Mouse (Mus musculus) layer of hippocampus, adult 9-10 months (tissue): ENCODE results near the gene Wdr38.
"Not testable (repeated sequence)": the region's sequence is repeated elsewhere in the genome, so short reads cannot be mapped to it uniquely, and the experiment has no call there.

Experiments used
- DNase-seq: peaks from one replicate; pipeline ENCODE4 v3.0.0; 2022; ENCODE audit warnings: low spot score

The Wdr38 gene

DNA sequence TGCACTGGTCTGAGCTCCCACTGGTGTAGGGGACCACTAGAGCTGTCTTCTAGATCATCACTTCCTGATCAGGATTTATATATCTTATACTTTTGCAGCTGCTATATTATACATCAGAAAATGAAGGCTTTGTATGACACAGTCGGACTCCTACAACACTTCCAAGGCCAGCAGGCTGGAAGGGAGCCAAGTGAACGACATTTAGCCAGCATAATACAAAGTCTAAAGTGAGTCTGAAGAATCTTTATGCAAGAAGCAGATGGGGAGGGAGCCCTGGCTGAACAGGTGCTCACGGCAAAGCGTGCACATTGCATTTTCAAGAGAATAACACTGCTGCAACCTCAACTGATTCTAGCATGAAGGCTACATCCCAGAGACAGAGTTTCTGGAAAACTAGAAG lies 4.8 kb upstream of the Wdr38 start:
- DNase-seq: no peak

DNA sequence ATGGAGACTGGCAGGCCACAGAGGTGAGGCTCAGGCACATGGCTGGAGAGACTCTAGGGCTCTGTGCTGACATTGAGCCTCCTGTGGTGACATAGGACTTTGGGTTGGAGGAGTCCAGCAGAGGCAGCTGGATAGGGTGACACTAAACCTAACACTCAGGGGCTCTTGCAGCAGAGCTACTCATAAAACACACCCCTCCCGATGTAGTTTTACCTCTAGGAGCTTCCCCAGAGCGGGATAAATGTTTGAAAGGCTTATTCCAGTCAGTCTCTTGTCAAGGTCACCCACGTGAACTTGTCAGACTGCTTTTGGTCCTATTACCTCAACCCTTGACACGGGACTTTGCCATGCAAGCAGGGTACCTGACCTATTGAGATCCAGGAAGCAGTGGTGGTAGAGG lies 2.1 kb downstream of the Wdr38 start:
- DNase-seq: no peak

DNA sequence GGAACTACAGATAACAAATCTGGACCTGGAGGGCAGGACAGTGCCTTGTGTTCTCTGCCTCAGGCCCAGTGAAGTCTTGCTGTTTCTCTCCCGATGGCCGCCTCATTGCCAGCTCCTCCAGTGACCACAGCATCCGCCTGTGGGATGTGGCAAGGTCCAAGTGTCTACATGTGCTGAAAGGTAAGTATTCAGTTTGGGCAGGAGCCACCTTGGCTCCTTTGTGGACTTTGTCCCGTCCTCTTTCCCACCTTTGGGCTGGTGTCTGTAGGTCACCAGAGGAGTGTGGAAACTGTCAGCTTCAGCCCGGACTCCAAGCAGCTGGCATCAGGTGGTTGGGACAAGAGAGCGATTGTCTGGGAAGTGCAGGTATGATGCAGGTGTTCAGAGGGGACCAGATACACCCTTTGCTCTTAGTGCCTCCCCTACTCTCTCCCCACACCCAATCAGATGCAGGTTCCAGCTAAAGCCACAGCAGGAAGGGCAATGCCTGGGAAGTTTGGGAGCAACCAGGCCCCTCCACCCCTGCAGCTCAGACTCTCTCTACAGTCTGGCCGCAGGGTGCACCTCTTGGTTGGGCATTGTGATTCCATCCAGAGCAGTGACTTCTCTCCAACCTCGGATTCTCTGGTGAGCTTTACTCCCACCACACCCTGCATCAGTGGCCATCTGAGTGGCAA lies 2.8 kb downstream of the Wdr38 start:
- DNase-seq: no peak

DNA sequence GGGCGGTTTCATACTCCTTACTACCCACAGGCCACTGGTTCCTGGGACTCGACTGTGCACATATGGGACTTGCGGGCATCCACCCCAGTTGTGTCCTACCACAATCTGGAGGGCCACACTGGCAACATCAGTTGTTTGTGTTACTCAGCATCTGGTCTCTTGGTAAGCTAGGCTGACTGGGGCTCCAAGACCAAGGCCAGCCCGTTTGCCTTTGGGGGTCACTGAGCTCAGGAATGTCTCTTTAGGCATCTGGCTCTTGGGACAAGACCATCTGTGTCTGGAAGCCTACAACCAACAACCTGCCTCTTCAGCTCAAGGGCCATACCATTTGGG lies 3.3 kb downstream of the Wdr38 start:
- DNase-seq: no peak

DNA sequence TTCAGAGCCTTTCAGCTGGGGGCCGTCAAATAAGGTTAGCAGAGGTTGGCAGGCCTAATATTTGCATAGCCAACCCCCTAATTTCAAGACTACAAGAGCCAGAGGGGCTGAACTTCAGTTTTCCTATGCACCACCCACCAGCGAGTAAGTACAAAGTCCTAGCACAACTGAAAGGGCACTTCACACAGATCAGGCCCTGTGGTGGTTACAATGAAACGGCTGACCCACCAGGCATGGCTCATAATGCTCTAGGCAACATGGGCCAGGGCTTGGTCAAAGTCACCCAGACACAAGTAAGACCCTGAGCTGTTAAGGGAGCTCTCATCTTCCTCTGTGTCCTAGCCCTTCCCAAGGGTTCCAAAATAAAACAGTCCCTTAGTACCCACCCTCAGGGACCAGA lies 4.6 kb downstream of the Wdr38 start:
- DNase-seq: no peak

DNA sequence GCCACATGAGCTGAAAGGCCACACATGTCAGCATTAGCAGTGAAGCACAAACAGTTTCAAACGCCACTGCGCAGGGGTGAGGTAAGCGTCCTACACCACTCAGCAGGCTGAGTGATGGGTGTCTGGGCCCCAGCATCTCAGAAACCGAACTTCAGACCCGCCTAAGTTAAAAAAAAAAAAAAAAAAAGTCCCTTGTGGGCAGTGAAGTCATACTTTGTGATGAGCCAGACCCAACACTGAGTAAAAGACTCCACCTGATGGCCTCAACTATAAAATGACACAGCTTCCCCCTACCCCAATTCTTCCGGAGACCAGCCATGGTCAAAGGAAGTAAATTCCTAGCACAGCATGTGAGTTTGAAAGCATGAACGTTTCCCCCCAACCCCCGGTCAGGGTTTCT lies 5.8 kb downstream of the Wdr38 start:
- no peak for DNase-seq

DNA sequence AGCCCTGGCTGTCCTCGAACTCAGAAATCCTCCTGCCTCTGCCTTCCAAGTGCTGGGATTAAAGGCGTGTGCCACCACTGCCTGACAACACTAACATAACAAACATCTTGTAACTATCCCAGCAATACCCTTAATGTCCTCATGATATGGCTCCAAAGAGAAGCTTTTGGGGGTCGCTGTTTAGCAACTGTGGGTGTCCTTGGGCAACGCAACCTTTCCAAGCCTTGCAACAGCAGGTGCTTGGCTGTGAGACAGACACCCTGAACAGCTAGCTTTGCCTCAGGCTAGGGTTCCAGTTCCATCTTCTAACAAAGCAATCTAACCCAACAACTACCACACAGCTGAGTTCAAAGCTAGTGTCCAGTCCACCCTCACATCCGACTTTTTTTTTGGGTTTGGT lies 6.2 kb downstream of the Wdr38 start:
- no peak for DNase-seq

DNA sequence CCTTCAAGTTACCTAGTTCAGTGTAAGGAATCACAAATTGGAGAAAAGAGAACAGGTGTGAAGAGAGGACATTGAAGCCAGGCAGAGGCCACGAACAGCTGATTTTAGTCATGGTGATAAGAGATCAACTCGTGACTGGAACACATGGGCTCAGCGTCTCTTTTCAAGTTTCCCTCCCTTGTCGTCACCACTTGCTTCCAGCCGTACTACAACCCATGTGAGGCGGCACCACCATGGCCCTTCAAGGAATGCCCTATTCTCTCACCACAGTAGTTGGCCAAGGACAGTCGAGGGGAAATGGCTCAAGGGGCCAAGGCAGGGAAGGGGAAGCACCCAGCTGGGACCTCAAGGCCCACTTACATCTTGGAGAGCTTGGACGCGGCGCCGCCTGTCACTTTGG lies 7.1 kb downstream of the Wdr38 start:
- DNase-seq: no peak

DNA sequence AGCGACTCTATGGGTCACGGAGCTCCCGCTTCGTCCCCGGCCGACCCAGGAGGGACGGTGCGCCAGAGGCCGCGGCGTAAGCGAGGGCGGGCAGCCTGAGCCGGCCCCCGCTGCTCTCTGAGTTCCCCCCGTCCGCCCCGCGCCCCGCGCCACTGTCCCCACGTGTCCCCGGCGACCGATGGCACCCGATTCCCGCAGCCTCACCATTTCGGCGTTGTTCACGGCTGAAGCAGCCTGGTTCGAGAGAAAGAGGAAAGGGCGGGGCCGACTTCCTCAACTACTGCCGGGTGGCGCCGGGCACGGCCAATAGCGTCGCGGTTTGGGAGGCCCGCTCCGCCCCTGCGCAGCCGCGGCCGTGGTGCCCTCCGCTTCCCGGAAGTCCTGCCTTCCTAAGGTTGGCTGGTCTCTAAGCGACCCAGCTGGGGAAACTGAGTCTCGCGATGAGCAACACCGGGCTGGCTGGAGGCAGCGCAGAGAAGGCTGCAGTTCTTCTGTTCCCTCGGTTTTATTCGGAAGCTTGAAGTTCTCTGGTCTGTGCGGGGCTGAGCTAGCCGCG lies 7.7 kb downstream of the Wdr38 start, which contains the start of gene Arpc5l:
TSS of gene Arpc5l (plus strand) at position 469 of the 556 bp plus-strand sequence.
- peak; percentile 64 for DNase-seq

DNA sequence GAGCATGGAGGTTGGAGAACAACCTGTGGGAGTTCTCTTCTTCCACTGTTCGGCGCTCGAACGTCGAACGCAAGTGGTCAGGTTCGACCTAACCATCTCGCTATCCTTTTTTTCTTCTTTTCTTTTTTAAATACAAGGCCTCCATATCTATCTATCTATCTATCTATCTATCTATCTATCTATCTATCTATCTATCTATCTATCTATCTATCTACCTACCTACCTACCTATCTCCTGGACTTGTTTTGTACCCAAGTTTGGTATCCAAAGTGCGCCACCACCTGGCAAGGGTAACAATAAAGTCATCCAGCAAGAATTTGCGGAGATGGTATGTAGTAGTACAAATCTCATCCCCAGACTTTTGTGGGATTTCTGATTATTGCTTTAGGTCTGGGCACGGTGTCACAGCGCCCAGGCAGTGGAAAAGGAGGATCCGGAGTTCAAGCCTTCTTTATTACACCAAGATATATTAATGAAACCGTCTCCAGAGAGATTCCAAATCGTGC lies 8.4 kb downstream of the Wdr38 start, which contains the start of gene Rpl35:
TSS of gene Rpl35 (minus strand) at position 51 of the 506 bp plus-strand sequence.
- DNase-seq: no peak

DNA sequence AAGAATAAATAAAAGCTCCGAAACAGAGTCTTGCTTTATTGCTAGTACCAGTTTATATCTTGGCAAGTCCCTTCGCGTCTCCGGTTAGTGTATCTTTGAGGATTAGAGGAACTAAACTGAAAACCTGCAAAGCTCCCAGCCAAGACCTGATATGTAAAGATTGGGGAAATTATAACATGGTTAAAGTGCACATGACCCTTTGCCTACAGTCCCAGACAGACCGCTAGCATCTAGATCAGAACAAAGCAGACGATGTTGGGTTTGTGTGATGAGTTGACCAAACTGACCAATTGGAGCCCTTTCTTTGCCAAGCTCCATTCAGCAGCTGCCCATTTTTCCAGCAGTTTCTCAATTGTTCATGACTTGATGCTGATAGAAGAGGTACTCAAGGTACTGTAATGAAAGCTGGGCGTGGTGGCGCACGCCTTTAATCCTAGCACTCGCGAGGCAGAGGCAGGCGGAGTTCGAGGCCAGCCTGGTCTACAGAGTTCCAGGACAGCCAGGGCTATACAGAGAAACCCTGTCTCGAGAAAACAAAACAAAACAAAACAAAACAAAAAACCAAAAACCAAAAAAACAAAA lies 9.0 kb downstream of the Wdr38 start:
- no peak for DNase-seq

DNA sequence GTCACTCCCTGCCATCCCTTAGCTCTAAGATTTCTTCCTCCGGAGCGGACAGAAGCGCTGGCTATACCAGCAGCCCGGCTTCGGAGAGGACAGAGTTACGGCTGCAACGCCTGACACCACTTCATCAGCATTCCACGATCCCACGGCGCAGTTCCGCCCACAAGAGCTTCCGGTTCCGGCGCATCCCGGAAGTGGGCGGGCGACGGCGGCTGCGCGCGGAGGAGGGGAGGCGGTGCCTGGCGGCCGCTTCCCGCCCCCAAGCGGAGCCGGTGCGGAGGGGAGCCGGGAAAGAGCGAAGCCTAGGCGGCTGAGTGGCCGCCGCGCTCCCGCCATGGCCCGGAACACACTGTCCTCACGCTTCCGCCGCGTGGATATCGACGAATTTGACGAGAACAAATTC lies 10.6 kb downstream of the Wdr38 start:
- DNase-seq: peak; percentile 76

DNA sequence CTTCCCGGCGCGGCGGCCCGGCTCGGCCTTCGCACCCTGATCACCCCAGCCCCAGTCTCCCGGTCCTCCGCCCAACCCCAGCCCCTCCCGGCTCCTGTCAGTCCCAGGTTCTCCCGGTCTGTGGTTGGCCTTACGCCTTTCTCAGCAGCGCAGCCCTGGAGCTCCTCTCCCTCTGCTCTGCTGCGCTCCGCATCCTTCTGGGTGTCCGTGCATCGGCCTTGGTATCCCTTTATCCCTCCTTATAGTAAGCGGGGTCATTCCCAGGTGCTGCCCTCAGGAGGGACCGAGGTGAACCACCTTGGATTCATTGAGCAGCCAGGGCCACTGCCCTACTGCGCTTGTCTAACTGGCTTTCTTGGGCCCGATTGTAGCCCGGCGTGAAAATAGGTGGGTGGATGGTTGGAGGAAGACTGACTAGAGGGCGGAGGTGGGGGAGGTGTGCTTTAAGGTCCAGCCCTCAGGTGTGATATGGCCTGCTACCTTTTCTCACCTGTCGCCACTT lies 11.1 kb downstream of the Wdr38 start:
- no peak for DNase-seq

DNA sequence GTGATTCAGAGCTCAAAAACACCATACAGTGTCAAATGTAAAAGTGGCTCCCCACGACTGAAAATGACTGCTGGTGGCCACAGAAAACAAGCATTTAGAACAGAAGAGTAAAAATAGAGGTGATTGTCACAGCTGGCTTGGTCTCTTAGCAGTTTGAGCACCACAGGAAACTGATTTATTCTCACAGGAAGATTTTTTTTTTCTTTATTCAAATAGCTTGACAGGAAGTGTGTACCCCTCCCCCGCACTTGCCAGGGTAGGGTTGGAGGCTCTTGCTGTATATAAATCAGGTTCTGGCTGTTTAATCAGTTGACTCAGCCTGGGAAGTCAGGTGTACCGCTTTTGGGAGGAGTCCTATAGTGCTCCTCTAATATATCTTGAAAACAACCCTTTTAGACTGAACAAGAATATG lies 11.7 kb downstream of the Wdr38 start:
- DNase-seq: no peak

DNA sequence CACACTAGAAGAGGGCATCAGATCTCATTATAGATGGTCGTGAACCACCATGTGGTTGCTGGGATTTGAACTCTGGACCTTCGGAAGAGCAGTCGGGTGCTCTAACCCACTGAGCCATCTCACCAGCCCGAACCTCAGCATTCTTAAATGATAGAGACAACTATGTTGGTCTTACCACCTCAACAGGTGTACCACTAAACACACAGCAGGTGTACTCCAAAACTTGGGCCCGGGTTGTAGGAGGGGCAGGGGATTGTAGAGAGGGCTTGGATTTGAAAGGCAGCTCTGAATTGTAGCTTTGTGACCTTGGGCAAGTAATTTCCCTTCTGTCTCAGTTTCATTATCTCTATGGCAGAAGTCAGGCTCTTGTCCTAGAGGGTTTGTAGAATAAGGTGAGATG lies 12.9 kb downstream of the Wdr38 start:
- not testable (repeated sequence) for DNase-seq

DNA sequence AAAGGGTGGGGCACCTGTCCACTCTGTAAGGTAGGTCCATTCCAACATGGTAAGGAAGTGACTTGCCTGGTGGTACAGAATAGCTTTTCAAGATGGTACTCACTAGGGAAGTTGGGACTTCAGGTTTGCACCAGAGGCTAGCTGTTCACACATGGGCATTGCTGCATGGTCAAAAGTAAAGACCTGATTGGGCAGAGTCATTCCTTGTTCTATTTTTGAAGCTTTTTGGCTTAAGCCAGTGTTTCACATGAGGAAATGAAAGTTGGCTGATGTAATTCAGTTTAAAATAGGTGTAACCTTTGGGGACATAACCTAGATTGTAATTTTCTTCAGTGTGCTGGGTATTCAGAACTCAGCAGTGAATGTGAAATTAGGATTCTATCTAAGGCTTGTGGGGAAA lies 14.0 kb downstream of the Wdr38 start:
- DNase-seq: no peak

DNA sequence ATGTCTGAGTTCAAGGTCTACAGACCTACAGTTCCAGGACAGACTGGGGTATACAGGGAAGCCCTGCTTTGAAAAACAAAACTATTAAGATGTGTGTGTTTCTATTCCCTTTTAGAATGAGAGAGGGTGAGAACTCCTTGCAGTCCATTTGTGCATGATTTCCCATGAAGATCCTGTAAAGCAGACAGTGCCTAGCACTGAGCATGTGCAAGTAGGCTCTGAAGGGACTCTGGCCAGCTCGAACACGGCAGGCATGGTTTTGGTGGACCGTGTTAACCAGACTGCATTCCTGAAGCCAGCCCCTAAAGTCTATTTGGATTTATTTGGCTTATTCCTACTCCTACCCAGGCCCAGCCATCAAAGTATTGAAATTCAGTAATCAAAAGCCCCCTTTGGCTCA lies 14.7 kb downstream of the Wdr38 start:
- DNase-seq: no peak

DNA sequence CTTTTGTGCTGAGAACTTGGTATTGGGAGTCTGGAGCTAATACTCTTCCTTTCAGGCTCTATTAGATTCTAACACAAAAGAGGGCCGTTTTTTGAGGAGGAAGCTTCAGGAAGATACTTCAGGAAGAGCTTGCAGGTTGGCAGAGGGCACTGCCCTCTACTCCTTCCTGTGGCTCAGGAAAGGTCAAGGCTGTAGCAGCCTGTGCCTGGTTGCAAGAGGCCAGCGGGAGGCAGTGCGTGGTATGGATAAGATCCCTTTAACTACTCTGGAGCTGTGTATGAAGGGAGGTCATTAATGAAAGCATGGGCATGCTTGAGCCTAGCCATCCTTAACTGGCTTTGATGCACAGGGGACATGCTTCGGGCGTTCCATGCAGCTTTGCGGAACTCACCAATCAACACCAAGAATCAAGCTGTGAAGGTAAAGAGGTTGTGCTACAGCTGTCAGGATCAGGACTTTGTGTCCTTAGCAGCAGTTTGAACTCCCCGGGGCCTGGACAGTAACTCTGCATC lies 15.5 kb downstream of the Wdr38 start:
- no peak for DNase-seq

DNA sequence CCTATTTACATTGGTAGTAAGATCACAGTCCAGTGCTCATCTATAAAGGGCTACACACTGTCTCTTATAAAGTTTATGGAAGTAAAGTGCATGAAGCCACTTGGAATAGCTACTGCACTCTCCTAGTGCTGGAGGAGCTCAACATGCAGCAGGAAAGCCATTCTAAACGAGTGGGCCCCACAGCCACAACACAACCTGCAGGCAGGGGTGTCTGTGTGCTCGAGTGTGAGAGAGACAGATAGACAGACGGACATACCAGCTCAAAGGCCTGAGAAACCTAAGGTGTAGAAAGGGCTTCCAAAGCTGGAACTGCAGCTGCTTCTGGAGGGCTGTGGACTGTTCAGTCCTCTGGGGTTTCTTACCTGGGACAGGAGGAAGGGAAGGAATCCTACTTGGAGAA lies 19.3 kb downstream of the Wdr38 start:
- DNase-seq: no peak

DNA sequence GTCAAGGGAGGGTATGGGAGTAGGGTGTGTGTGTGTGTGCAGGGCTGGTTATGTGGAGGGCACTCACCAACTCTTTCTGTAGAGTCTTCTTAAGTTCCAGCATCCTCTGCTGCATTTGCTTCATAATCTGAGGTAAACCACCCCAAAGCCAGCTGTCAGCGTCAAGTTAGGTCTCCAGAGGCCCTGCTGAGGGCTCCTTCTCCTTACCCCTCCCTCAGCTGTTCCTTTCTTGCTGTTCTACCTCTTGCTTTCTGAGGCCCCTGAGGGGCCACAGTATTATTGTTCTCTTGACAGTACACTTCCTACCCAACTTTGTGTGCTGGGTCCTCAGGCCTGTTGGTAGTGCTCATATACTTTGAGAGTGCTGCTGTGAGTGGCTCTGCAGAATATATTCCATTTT lies 22.7 kb downstream of the Wdr38 start:
- DNase-seq: no peak

DNA sequence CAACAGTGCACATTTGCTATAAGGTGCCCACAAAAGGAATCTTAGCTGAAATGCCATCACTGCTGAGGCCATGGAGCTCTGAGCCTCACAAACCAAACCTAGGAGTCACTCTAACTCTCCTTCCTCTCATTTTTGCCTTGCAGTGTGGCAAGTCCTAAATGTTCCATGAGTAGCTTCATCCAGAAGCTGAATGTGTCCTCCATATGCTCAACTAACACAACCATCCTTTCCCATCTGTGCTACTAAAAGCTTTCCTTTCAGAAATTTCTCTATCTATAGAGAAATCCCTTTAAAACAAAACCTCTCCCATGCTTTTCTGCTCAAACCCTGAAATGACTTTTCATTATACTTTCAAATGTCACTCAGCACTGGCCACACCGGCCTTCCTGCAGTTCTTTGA lies 34.3 kb downstream of the Wdr38 start:
- DNase-seq: peak; percentile 40

DNA sequence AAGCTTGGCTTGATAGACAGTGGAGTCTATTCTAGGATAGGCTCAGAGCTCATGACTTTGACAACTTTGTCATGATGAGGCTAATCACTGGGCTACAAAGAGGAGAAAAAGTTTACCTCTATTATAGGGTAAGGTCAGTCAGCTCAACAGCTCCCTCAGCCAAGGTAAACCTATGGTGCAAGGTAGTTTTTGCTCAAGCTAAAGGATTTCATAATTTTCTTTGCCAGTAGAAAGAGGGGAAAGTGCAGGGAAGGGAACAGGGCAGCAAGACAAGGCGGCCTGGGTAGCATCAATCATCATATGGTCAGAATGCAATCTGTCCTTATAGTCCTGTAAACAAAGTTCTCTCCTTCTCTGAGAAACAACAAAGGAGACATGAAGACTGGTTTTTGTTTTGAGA lies 42.9 kb downstream of the Wdr38 start:
- no peak for DNase-seq

DNA sequence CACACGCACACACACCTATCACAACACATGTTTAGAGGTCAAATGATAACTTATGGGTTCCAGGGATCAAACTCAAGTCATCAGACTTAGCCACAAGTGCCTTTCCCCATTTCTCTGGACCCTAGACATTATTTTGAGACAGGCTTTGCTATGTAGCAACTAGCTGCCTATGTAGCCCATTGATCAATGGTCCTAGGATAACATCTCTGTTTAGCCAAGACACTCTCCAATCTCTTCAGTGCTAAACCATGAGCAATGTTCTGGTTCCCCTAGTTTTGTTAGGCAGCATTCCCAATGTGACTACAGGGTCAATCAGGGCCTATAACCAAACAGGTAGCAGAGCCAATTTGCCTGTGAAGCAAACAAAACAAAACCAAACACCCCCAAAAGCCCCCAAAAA lies 51.2 kb downstream of the Wdr38 start:
- no peak for DNase-seq
